Mouse (Mus musculus) limb, embryonic 12.5 days (tissue): ENCODE measurements around the gene Rhod. TPM values are rescaled to one million over a fixed set of nuclear protein-coding genes. Genes with fewer than 3 reads are reported as not detected.
A peak's percentile ranks its signal among the peaks of the same experiment; 100 is the strongest.
"Not testable (repeated sequence)": the region's sequence is repeated elsewhere in the genome, so short reads cannot be mapped to it uniquely, and the experiment has no call there.

Experiments
- ATAC-seq: fragments of 200-750 bp; cut with Nextera tagmentation; 2 replicates; pipeline ENCODE4 v1.8.0; 2017; ENCODE audit warnings: low read depth, moderate TSS enrichment; ENCODE audit not compliant: insufficient number of reproducible peaks, insufficient read depth, low FRiP score, low TSS enrichment
- H3K27ac ChIP-seq: fragments of 300-500 bp; sonication (generic); 2 replicates; pipeline ENCODE4 v1.5.1; 2016; ENCODE audit warnings: mild to moderate bottlenecking, moderate library complexity
- H3K27me3 ChIP-seq: fragments of 300-500 bp; sonication (generic); 2 replicates; pipeline ENCODE4 v1.6.1; 2016; ENCODE audit warnings: mild to moderate bottlenecking, moderate library complexity
- H3K36me3 ChIP-seq: fragments of 300-500 bp; sonication (generic); 2 replicates; pipeline ENCODE4 v1.6.1; 2016; ENCODE audit warnings: mild to moderate bottlenecking, moderate library complexity
- H3K4me1 ChIP-seq: fragments of 300-500 bp; sonication (generic); replicated peaks from 2 replicates; pipeline ENCODE4 v1.6.1; 2016
- H3K4me2 ChIP-seq: fragments of 300-500 bp; sonication (generic); 2 replicates; pipeline ENCODE4 v1.6.1; 2016; ENCODE audit warnings: mild to moderate bottlenecking, moderate library complexity
- H3K4me3 ChIP-seq: fragments of 300-500 bp; sonication (generic); replicated peaks from 2 replicates; pipeline ENCODE4 v1.5.1; 2016; ENCODE audit warnings: mild to moderate bottlenecking
- H3K9ac ChIP-seq: fragments of 300-500 bp; sonication (generic); replicated peaks from 2 replicates; pipeline ENCODE4 v1.6.1; 2016; ENCODE audit warnings: mild to moderate bottlenecking, moderate library complexity
- H3K9me3 ChIP-seq: fragments of 300-500 bp; sonication (generic); 2 replicates; pipeline ENCODE4 v1.6.1; 2016; ENCODE audit warnings: mild to moderate bottlenecking, moderate library complexity
- WGBS: fragments of 180-500 bp; shearing (Covaris S2); methylation state at CpG from one replicate; pipeline ENCODE4 v1.1.7; 2016; 5-methylcytosine and 5-hydroxymethylcytosine counted together
- polyA plus RNA-seq: library from polyadenylated mRNA; unstranded; fragments of >200 nt; fragmentation: Nextera tagmentation; extraction: Ambion mirVana; gene quantifications from 2 replicates; pipeline ENCODE4 v1.2.1, GENCODE M21; 2016

Rhod gene
- polyA plus RNA-seq, 1 experiment from 2014 or later: 39.2 TPM

DNA sequence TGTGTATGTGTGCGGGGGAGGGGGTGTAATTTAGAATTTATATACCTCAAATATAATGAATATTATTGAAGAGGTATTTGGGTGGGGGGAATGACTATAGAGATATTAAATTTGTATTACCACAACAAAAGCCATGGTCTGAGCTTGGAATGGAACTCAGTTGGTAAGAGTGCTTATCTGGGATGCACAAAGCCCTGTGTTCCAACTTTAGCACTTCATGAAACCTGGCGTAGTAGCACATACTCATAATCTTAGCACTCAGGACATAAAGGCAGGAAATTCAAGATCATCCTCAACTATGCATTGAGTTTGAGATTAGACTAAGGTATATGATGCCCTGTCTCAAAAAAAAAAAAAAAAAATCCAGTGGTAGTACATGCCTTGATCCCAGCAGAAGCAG, 34.4 kb downstream of the Rhod start:
- 98% methylated on average over 2 of the region's 2 CpGs for WGBS
- H3K4me3 ChIP-seq: no peak overlapping the region
- no peak overlapping the region for H3K9ac ChIP-seq
- H3K36me3 ChIP-seq: 0 out of 2 replicates have a peak, but pooled peaks cover 4% of the 10 kb centered on the region
- no peaks in the 10 kb centered on the region for H3K9me3 ChIP-seq
- no peak overlapping the region for H3K4me2 ChIP-seq
- no peaks in the 10 kb centered on the region for H3K4me1 ChIP-seq
- no peak for ATAC-seq
- H3K27me3 ChIP-seq: no peaks in the 10 kb centered on the region
- H3K27ac ChIP-seq: no peak overlapping the region

DNA sequence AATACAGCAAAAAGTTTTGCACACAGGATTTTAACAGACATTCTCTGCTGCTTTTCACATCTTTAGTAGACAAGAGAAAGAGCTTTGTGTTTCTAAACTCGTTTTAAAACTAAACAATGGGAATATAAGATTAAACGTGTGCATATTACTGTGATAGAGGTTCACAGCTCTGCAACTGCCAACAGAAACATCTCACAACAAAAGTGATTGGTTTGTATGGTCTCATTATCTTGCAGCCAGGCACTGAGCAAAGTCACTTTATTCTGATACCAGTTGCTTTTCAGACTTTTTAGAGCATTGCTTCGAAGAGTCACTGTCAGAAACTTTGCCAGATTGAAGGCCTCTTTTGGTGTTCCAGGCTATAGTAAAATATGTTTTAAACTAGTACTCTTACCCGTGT, 40.3 kb downstream of the Rhod start:
- Histone ChIP-seq H3K4me3 (no peak overlapping the region), H3K4me2 (peak overlapping the region; percentile 87)

DNA sequence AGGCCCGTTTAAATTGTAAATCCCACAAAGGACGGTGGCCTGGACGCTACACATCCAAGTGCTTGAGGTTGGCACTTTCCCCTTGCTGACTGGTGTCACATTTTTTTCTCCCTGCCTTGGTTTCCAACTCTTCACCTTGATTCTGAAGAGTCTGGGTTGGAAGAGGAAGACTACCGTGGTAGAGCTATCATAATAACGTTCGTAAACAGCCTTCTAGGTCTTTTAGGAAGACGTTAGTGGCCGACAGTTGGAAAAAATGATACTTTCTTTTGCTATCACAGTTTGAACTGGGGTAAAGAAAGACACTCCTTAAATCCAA, 40.6 kb downstream of the Rhod start:
- Histone ChIP-seq H3K4me2 (peak overlapping the region; percentile 87), H3K4me3 (peak overlapping the region; percentile 99), H3K27me3 (peaks cover 4% of the 10 kb centered on the region), H3K9me3 (no peaks in the 10 kb centered on the region), H3K27ac (peak overlapping the region; percentile 96), H3K36me3 (peaks cover 6% of the 10 kb centered on the region), H3K9ac (peak overlapping the region; percentile 86), H3K4me1 (peaks cover 15% of the 10 kb centered on the region)
- ATAC-seq: no peak
- whole genome bisulfite sequencing: 33% methylated on average over 8 of the region's 8 CpGs

More for the DNA sequence above, 40.3 kb downstream of the Rhod start:
- 77% methylated on average over 4 of the region's 4 CpGs for WGBS
- no peak overlapping the region for H3K9ac ChIP-seq
- peaks cover 15% of the 10 kb centered on the region for H3K4me1 ChIP-seq
- peaks cover 4% of the 10 kb centered on the region for H3K27me3 ChIP-seq
- H3K9me3 ChIP-seq: no peaks in the 10 kb centered on the region
- H3K27ac ChIP-seq: no peak overlapping the region
- no peak for ATAC-seq
- 0 out of 2 replicates have a peak, but pooled peaks cover 4% of the 10 kb centered on the region for H3K36me3 ChIP-seq

DNA sequence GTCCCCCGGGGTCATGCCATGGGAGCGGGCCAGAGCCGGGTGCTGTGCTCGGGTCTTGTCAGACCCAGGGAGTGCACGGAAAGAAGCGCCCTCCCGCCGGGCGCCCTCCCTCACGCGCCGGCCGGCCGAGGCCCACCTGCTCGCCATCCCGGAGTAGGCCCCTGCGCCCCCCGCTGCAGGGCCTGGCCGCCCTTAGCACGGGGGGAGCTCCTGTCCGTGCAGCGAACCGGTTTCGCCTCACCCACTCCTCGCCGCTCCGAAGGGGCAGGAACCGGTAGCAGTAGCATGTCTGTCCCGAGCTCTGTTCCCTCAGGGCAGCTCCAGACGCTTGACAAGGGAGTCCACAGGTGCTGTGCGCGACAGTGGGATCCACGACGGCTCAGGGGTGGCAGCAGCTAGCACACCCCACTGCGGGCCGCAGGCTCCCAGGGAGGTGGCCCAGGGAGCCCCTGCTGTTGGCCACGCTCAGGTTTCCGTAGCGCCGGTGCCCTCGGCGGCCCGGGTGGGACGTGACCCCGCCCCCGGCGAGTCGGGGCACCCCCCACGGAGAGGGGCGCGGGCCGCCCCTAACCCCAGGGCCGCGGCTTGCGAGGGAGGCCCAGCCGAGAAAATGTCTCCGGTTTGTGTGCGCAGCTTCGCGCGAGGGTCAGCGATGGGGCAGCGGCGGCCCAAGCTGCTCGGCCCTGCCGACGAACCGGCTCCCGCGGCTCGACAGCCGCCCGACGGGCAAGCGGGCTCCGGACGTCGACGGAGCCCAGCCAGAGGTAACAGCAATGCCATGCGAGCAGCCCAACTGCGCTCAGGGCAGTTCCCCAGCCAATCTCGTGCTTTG, 41.2 kb downstream of the Rhod start, which contains the start of gene Kdm2a:
Gene Kdm2a (minus strand): TSS at position 488 of the 832 bp plus-strand sequence.
- Histone ChIP-seq H3K27me3 (peaks cover 4% of the 10 kb centered on the region), H3K4me3 (peak within 1 kb of the TSS; percentile 99), H3K9me3 (no peaks in the 10 kb centered on the region), H3K27ac (peak within 1 kb of the TSS; percentile 96), H3K9ac (peak within 1 kb of the TSS; percentile 86), H3K36me3 (peaks cover 11% of the 10 kb centered on the region), H3K4me2 (peak within 1 kb of the TSS; percentile 87), H3K4me1 (peaks cover 18% of the 10 kb centered on the region)
- peak; percentile 73 for ATAC-seq
- WGBS: 1% methylated on average over 81 of the region's 82 CpGs

DNA sequence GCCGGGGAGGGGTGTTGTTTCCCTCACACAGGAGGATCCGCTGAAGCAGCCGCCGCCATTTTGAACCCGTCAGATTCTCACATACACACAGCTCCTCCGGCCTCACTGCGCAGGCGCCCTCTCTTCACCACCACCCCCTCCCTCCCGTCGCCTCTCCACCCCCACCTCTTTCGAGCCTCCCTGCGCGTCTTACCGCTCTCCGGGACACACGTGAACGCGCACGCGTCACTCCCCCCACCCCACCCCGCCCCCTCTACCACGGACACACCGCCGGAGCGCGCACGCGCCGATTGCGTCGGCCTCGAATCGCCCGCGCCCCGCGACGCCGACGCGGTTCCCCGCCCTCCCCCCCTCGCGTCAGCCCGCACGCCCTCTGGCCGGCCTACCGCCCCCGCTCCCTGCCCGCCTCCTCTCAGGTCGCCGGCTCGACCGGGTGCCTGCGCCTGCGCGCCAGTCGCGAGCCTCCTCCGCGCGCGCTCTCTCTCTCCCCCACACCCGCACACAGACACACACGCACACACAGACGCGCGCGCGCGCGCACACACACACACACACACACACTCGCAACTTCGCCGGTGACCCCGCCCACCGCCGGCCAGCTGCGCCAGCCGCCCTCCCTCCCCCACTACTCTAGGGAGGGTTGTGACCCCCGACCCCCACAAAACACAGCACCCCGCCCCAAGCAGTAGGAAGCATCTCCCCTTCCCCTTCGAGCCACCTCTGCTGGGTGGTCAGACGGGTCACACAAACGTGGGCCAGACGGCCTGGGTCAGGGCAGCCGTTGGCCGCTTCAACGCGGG, 42.0 kb downstream of the Rhod start:
- no peaks in the 10 kb centered on the region for H3K9me3 ChIP-seq
- H3K27me3 ChIP-seq: peaks cover 4% of the 10 kb centered on the region
- peak overlapping the region; percentile 99 for H3K4me3 ChIP-seq
- H3K27ac ChIP-seq: peak overlapping the region; percentile 96
- peaks cover 15% of the 10 kb centered on the region for H3K36me3 ChIP-seq
- peak; percentile 92 for ATAC-seq
- H3K4me1 ChIP-seq: peaks cover 21% of the 10 kb centered on the region
- WGBS: under 1% methylated on average over 47 of the region's 90 CpGs
- peak overlapping the region; percentile 100 for H3K9ac ChIP-seq
- peak overlapping the region; percentile 87 for H3K4me2 ChIP-seq

DNA sequence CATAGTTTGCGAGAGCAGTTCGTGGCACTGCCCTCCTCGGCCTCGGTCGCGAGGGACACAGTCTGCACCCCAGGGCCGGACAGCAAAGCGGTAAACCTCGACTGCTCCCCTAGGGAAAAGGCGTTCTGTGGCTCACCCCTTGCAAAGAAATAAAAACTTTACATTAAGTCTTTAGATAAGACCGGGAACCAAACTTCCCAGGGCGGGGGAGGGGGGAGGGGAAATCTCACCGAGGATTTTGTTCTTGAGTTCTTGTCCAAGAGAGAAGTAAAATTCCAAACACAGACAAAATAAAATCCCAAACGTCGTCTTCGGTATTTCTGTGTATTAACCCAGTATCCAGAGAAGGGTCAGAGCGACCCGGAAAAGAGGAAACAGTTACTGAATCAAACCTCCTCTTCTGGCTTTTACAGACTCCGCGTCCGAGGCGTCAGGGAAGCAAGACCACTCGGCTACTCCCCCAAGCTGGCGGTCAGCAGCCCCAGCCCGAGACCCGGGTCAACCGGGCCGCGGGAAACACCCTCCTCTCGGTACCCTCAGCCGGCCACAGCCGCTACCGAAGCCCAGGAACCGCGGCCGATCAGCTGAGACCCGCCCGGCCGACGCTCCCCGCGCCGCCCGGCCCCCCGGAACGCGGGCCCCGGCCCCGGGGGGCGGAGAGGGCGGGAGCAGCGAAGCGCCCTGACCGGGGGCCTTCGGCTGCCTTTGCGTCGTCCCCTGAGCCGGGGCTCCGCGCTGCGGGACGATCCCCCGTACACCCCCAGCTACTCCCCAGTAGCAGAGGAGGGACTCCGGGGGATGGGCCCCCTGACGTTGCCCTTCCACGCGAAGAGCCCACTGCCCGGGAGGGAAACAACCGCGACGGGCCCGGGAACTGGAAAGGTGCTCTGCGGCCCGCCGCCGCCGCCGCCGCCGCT, 42.9 kb downstream of the Rhod start:
- H3K9ac ChIP-seq: peak overlapping the region; percentile 100
- H3K36me3 ChIP-seq: peaks cover 20% of the 10 kb centered on the region
- H3K4me1 ChIP-seq: peaks cover 21% of the 10 kb centered on the region
- 0 out of 2 replicates have a peak, but pooled peaks have one; percentile 23 for ATAC-seq
- H3K4me3 ChIP-seq: peak overlapping the region; percentile 99
- no peaks in the 10 kb centered on the region for H3K9me3 ChIP-seq
- H3K27ac ChIP-seq: peak overlapping the region; percentile 96
- WGBS: under 1% methylated on average over 78 of the region's 80 CpGs
- H3K4me2 ChIP-seq: peak overlapping the region; percentile 87
- H3K27me3 ChIP-seq: peaks cover 4% of the 10 kb centered on the region

DNA sequence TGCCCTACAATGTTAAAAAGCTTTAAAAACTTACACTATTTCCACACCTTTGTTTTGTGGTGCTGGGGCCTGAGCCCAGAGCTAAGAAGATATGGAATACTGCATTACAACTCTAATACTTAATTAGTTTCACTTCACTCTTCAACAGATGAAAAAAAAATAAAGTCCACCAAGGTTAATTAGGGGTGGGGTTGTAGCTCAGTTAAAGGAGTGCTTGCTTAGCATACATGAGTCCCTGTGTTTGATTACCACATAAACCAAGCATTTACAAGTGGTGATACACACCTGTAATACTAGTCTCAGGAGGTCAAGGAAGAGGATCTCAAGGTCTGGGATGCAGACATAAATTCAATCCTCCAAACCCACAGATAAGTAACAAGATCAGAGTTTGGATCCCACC, 52.0 kb downstream of the Rhod start:
- Histone ChIP-seq H3K9me3 (no peaks in the 10 kb centered on the region), H3K4me1 (no peaks in the 10 kb centered on the region), H3K27ac (no peak overlapping the region), H3K27me3 (no peaks in the 10 kb centered on the region), H3K4me3 (no peak overlapping the region), H3K36me3 (peaks cover 56% of the 10 kb centered on the region), H3K4me2 (no peak overlapping the region), H3K9ac (no peak overlapping the region)
- no peak for ATAC-seq

DNA sequence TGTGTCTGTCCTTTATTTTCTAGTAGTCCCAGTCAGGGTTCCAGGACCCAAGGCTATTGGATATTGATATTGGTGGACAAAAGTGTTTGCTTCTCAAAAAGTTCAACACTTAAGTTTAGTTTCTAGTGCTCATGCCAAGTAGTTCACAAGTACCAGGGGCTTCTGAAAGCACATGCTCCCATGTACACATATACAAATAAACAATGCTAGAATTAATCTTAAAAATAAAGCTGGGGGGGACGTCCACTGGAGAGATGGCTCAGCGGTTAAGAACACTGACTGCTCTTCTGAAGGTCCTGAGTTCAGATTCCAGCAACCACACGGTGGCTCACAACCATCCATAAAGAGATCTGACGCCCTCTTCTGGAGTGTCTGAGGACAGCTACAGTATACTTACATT, 54.2 kb downstream of the Rhod start:
- Histone ChIP-seq H3K27me3 (no peaks in the 10 kb centered on the region), H3K4me3 (no peak overlapping the region), H3K9ac (no peak overlapping the region), H3K9me3 (no peaks in the 10 kb centered on the region), H3K36me3 (peaks cover 48% of the 10 kb centered on the region), H3K4me1 (no peaks in the 10 kb centered on the region), H3K4me2 (no peak overlapping the region), H3K27ac (no peak overlapping the region)
- no peak for ATAC-seq
- WGBS: 86% methylated on average over 4 of the region's 4 CpGs

DNA sequence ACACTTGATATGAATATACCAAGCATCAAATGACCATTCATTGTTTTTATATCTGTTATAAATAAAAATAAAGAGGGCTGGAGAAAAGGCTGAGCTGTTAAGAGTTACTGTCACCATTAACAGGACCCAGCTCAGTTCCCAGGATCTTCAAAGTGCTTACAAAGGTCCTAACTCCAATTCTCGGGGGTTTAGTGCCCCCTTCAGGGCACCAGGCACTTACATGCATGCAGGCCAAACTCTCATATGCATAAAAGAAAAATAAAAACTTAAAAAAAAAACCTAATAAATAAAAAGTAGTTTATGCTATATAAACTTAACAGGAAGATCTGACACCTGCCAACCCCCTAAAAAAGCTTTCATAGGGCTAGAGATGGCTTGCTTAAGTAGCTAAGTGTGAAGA, 54.9 kb downstream of the Rhod start:
- no peak for ATAC-seq
- no peak overlapping the region for H3K4me3 ChIP-seq
- H3K4me1 ChIP-seq: no peaks in the 10 kb centered on the region
- H3K9ac ChIP-seq: no peak overlapping the region
- 55% methylated on average over 1 of the region's 1 CpGs for WGBS
- no peak overlapping the region for H3K4me2 ChIP-seq
- H3K27me3 ChIP-seq: no peaks in the 10 kb centered on the region
- H3K36me3 ChIP-seq: peaks cover 53% of the 10 kb centered on the region
- no peaks in the 10 kb centered on the region for H3K9me3 ChIP-seq
- no peak overlapping the region for H3K27ac ChIP-seq

DNA sequence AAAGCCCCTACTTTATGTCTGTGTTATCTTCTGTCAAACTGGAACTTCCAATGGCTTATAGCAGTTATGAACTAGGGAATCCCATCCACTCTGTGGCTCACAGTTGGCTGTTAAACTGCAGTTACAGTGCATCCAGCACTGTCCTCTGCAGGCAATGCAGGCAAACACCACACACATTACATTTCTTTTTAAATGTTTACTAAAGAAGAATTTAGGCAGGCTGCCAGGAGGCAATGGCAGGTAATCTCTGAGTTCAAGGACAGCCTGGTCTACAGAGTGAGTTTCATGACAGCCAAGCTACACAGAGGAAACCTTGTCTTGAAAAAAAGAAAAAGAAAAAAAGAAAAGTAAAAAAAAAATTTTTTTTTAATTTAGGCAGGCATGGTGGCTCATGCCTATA, 55.9 kb downstream of the Rhod start:
- Histone ChIP-seq H3K4me2 (no peak overlapping the region), H3K9ac (no peak overlapping the region), H3K4me3 (no peak overlapping the region), H3K9me3 (no peaks in the 10 kb centered on the region), H3K27ac (no peak overlapping the region), H3K27me3 (no peaks in the 10 kb centered on the region), H3K36me3 (peaks cover 55% of the 10 kb centered on the region), H3K4me1 (no peaks in the 10 kb centered on the region)
- ATAC-seq: no peak

DNA sequence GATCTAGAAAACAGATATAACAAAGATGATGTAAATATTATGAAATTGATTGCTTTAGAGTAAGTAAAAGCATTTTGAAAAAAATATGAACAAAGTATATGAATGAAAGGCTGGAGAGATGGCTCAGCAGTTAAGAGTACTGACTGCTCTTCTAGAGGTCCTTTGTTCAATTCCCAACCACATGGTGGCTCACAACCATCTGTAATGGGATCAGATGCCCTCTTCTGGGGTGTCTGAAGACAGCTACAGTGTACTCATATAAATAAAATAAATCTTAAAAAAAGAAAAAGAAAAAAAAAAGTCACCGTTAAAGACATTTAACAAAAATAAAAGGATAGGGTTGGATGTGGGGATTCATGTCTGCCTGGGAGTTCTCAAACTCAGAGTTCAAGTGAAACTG, 56.9 kb downstream of the Rhod start:
- 97% methylated on average over 1 of the region's 1 CpGs for WGBS
- not testable (repeated sequence) for H3K27ac ChIP-seq, H3K9ac ChIP-seq, H3K9me3 ChIP-seq, H3K4me1 ChIP-seq, ATAC-seq, H3K4me2 ChIP-seq, H3K4me3 ChIP-seq, H3K27me3 ChIP-seq
- H3K36me3 ChIP-seq: peaks cover 55% of the 10 kb centered on the region
